Mouse (Mus musculus) splenic B cell, adult 2 months (primary cell): ENCODE results near the gene Bicral.

Experiments used
- DNase-seq: peaks from one replicate; pipeline ENCODE4 v3.0.0-alpha.2; 2011; ENCODE audit warnings: low read depth, low spot score
- H3K27me3 ChIP-seq: 2 replicates; pipeline ENCODE4 v1.6.1; 2012; ENCODE audit warnings: mild to moderate bottlenecking, low read length, moderate library complexity, mixed read lengths; ENCODE audit not compliant: control insufficient read depth, poor library complexity, insufficient read depth, severe bottlenecking
- H3K36me3 ChIP-seq: 2 replicates; pipeline ENCODE4 v1.6.1; 2012; ENCODE audit warnings: mild to moderate bottlenecking, low read length, moderate library complexity, mixed read lengths; ENCODE audit not compliant: control insufficient read depth, poor library complexity, insufficient read depth, severe bottlenecking

Gene Bicral

GRCm38 (mm10) chr17:46750580-46750979 lies 107.7 kb downstream of the Bicral start:
- H3K36me3 ChIP-seq = peaks cover 7% of the 10 kb centered on the region
- H3K27me3 ChIP-seq = no peaks in the 10 kb centered on the region
- DNase-seq = no peak

GRCm38 (mm10) chr17:46749282-46749681 lies 109.0 kb downstream of the Bicral start:
- peaks cover 15% of the 10 kb centered on the region for H3K36me3 ChIP-seq
- DNase-seq = no peak

More at GRCm38 (mm10) chr17:46749282-46749681, 109.0 kb downstream of the Bicral start:
- H3K27me3 ChIP-seq = no peaks in the 10 kb centered on the region
